Mouse (Mus musculus) hindbrain, embryonic 11.5 days (tissue): ENCODE measurements around the gene Aox2. TPM values are rescaled to one million over a fixed set of nuclear protein-coding genes. Genes with fewer than 3 reads are reported as not detected.

ENCODE experiments used
- ATAC-seq: fragments of 200-750 bp; cut with Nextera tagmentation; 2 replicates; pipeline ENCODE4 v1.8.0; 2017; ENCODE audit warnings: mild to moderate bottlenecking, moderate TSS enrichment, moderate library complexity; ENCODE audit not compliant: low FRiP score
- DNase-seq: peaks from one replicate; pipeline ENCODE4 v3.0.0-alpha.2; 2015; ENCODE audit warnings: low spot score
- H3K27ac ChIP-seq: fragments of 300-500 bp; sonication (generic); 2 replicates; pipeline ENCODE4 v1.5.1; 2014; ENCODE audit warnings: mild to moderate bottlenecking, low read depth, low read length
- H3K27me3 ChIP-seq: fragments of 300-500 bp; sonication (generic); 2 replicates; pipeline ENCODE4 v1.6.1; 2014; ENCODE audit warnings: mild to moderate bottlenecking, low read length, moderate library complexity, mixed read lengths; ENCODE audit not compliant: control insufficient read depth, insufficient read depth
- H3K36me3 ChIP-seq: fragments of 300-500 bp; sonication (generic); 2 replicates; pipeline ENCODE4 v1.6.1; 2014; ENCODE audit warnings: mild to moderate bottlenecking, low read length, moderate library complexity, mixed read lengths; ENCODE audit not compliant: control insufficient read depth, insufficient read depth
- H3K4me1 ChIP-seq: fragments of 300-500 bp; sonication (generic); replicated peaks from 2 replicates; pipeline ENCODE4 v1.6.1; 2014; ENCODE audit warnings: low read length, mixed read lengths; ENCODE audit not compliant: control insufficient read depth, insufficient read depth
- H3K4me2 ChIP-seq: fragments of 300-500 bp; sonication (generic); replicated peaks from 2 replicates; pipeline ENCODE4 v1.6.1; 2014; ENCODE audit warnings: mild to moderate bottlenecking, low read depth, low read length
- H3K4me3 ChIP-seq: fragments of 300-500 bp; sonication (generic); 2 replicates; pipeline ENCODE4 v1.5.1; 2014; ENCODE audit warnings: low read depth, low read length
- H3K9ac ChIP-seq: fragments of 300-500 bp; sonication (generic); 2 replicates; pipeline ENCODE4 v1.6.1; 2014; ENCODE audit warnings: low read depth, low read length
- H3K9me3 ChIP-seq: fragments of 300-500 bp; sonication (generic); 2 replicates; pipeline ENCODE4 v1.6.1; 2016; ENCODE audit warnings: low read length; ENCODE audit not compliant: control insufficient read depth
- WGBS: fragments of 180-500 bp; shearing (Covaris S2); extraction: QIAGEN DNeasy Blood & Tissue Kit; methylation state at CpG from one replicate; pipeline ENCODE4 v1.1.7; 2014; 5-methylcytosine and 5-hydroxymethylcytosine counted together
- polyA plus RNA-seq: library from polyadenylated mRNA; unstranded; fragments of >200 nt; fragmentation: Nextera tagmentation; extraction: Ambion mirVana; gene quantifications from 2 replicates; pipeline ENCODE4 v1.2.1, GENCODE M21; 2014

The Aox2 gene
- 0.06 TPM in 1 of 2 replicates, not detected in the other for polyA plus RNA-seq

DNA sequence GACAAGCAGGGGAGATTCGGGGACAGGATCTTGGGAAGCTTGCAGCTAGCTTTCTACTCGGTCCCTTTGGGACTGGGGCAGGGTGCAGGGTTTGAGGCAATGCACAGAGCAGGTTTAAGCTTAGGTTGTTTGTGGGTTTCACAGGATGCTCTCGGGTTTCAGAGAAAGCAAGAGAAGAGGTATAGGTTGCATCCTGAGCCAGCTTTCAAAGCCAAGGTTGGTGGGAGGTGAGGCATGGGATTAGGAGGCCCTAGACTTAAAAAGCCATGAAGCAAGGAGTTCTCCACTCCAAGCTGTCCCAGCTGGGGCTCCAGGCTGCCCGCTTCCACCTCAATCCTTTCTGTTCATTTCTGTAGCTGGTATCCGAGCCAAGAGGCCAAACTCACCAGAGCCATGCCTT lies at the start of gene Aox2:
TSS of gene Aox2 (plus strand) at position 301 of the 400 bp plus-strand sequence.
- Histone ChIP-seq H3K9ac (no peak within 1 kb of the TSS), H3K27me3 (no peaks in the 10 kb centered on the region), H3K27ac (no peak within 1 kb of the TSS), H3K4me2 (no peak within 1 kb of the TSS), H3K36me3 (no peaks in the 10 kb centered on the region), H3K9me3 (no peaks in the 10 kb centered on the region), H3K4me1 (no peaks in the 10 kb centered on the region), H3K4me3 (no peak within 1 kb of the TSS)
- ATAC-seq (no peak), DNase-seq (no peak)
- 72% methylated on average over 5 of the region's 5 CpGs for WGBS

DNA sequence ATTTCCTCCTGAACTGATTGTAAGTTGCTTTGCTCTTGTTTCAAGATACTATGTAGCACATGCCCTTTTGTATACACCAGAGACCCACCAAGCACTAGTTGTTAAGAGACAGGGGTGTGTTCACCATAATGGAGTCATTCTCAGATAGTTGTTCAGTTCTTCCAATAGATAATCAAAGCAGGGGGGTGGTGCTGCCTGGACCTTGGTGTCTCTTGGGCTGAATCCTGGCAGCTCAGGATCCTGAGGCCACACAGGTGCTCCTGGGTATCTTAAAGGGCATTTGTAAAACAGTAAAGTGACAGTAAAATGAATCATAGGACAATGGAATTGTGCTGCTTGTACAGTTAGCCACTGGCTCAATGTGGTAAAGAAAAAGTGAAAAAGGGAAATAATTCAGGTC lies 49.2 kb upstream of the Aox2 start:
- Histone ChIP-seq H3K36me3 (no peaks in the 10 kb centered on the region), H3K27ac (no peak overlapping the region), H3K4me2 (no peak overlapping the region), H3K27me3 (no peaks in the 10 kb centered on the region), H3K4me1 (no peaks in the 10 kb centered on the region), H3K9me3 (no peaks in the 10 kb centered on the region), H3K9ac (no peak overlapping the region), H3K4me3 (no peak overlapping the region)
- DNase-seq (no peak), ATAC-seq (no peak)

DNA sequence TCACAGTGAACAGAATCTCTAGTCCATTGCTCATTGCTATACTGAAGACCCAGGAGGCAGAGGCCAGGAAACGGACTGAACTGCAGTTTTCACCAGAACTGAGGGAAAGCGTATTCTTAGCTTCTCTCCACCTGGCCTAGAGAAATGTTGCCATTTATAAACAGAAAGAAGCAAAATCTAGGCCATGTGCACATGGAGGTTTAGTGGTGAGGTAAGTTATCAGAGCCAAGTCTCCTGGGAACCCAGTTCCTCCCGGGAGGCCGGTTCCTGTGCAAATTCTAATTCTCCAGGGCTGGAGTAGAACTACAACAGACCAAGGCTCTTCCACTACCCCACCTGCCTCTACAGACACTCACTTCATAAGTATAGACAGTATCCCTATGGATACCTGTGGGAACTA lies 48.4 kb upstream of the Aox2 start:
- no peaks in the 10 kb centered on the region for H3K27me3 ChIP-seq
- H3K4me2 ChIP-seq, result no peak overlapping the region
- no peak for ATAC-seq
- no peak overlapping the region for H3K4me3 ChIP-seq
- WGBS, result 88% methylated on average over 4 of the region's 4 CpGs
- no peaks in the 10 kb centered on the region for H3K4me1 ChIP-seq
- DNase-seq, result no peak
- no peaks in the 10 kb centered on the region for H3K9me3 ChIP-seq
- no peaks in the 10 kb centered on the region for H3K36me3 ChIP-seq
- no peak overlapping the region for H3K9ac ChIP-seq
- H3K27ac ChIP-seq, result no peak overlapping the region

DNA sequence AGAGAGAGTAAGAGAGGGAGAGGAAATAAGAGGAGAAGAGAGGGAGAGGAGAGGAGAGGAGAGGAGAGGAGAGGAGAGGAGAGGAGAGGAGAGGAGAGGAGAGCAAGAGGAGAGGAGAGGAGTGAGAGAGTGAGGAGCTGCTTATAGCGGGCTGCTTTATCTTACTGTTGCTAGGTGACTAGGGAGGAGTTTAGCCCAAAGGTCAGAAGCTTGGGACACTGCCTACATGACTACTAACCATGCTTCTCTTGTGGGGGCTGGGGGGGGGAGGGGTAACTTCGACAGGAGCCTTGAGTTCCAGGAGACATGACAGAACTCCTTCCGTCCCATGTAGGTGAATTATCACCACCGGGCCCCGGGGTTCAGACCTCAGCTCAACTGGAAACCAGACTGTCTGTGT lies 47.6 kb upstream of the Aox2 start:
- H3K27me3 ChIP-seq, result no peaks in the 10 kb centered on the region
- no peak overlapping the region for H3K4me2 ChIP-seq
- H3K9me3 ChIP-seq, result no peaks in the 10 kb centered on the region
- no peak for DNase-seq
- H3K4me3 ChIP-seq, result no peak overlapping the region
- no peak overlapping the region for H3K9ac ChIP-seq
- no peaks in the 10 kb centered on the region for H3K4me1 ChIP-seq
- H3K36me3 ChIP-seq, result no peaks in the 10 kb centered on the region
- 67% methylated on average over 5 of the region's 5 CpGs for WGBS
- no peak for ATAC-seq
- no peak overlapping the region for H3K27ac ChIP-seq

DNA sequence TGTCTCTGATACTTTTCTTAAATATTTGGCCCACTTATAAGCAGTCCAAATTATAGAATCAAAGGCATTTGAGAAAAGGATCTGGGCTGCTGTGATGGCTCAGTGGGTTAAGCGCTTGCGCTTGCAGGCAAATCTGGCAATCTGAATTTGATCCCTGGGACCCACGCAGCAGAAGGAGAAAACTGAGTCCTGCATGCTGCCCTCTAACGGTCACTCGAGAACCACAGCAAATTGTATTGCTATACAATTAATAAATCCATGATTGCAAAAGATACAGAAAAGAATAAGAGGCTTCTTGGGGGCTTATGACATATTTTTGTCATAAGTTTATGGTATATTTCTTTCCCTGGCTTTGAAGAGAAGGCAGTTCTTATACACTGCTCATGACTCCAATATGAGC lies 42.7 kb upstream of the Aox2 start:
- ATAC-seq (no peak), DNase-seq (no peak)
- H3K9ac ChIP-seq, result no peak overlapping the region
- no peak overlapping the region for H3K4me2 ChIP-seq
- no peak overlapping the region for H3K27ac ChIP-seq
- no peaks in the 10 kb centered on the region for H3K9me3 ChIP-seq
- no peaks in the 10 kb centered on the region for H3K27me3 ChIP-seq
- H3K4me3 ChIP-seq, result no peak overlapping the region
- H3K36me3 ChIP-seq, result no peaks in the 10 kb centered on the region
- no peaks in the 10 kb centered on the region for H3K4me1 ChIP-seq
- 50% methylated on average over 5 of the region's 5 CpGs for WGBS

DNA sequence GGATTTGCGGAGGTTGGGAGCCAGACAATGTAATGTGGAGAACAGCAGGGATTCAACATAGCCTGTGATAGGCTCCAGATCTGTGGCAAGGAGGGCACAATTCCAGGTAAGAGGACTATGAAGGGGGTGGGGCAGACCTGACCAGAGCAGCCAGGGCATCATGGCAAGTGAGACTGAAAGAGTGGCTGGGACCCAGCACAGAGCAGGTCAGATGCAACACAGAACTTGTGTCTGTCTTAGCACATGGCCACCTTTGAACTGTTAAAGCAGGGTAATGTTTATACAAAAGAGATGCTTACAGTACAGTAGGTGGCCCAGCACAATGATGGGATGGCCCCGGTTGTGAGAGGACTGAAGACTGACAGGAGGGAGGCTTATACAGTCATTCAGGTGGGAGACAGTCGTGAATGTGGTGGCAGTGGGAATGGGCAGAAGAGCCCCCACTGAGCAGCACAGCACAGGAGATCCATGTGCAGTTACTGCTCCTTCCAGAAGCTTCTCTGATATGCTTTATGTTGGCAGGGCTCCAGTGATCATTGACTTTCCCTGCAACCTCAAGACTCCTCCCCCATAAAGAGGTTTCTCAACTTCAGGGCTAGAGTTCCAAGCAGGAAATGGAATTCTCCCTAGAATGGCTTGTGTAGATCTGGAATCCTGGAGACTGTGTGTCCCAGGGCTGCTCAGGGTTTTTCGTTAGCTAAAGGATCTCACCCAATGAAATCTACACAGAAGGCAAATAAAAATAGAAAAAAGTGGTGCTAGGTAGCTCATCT lies 40.4 kb upstream of the Aox2 start:
- H3K27ac ChIP-seq, result no peak overlapping the region
- ATAC-seq, result no peak
- H3K4me1 ChIP-seq, result no peaks in the 10 kb centered on the region
- no peaks in the 10 kb centered on the region for H3K36me3 ChIP-seq
- H3K9me3 ChIP-seq, result no peaks in the 10 kb centered on the region
- H3K27me3 ChIP-seq, result no peaks in the 10 kb centered on the region
- no peak for DNase-seq
- no peak overlapping the region for H3K4me3 ChIP-seq
- H3K4me2 ChIP-seq, result no peak overlapping the region
- H3K9ac ChIP-seq, result no peak overlapping the region
- WGBS, result 81% methylated on average over 4 of the region's 4 CpGs

DNA sequence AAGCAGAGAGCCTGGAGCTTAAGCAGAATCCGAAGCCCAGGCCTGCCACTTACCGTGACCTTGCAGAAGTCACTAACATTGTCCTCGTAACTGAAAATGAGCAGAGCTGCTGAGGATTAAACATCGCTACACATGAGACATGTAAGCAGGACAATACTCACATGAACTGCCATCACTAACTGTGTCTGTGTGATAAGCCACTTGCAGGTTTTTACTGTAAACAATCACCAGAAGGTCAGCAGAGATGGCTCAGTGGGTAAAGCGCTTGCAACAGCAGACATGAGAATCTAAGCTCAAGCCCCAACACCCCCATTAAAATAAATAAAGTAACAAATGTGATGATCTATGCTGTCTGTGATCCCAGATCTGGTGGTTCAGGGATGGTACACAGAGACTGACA lies 39.7 kb upstream of the Aox2 start:
- no peak overlapping the region for H3K4me3 ChIP-seq
- no peak overlapping the region for H3K9ac ChIP-seq
- DNase-seq (no peak), ATAC-seq (no peak)
- H3K27ac ChIP-seq, result no peak overlapping the region
- H3K27me3 ChIP-seq, result no peaks in the 10 kb centered on the region
- WGBS, result 92% methylated on average over 5 of the region's 5 CpGs
- H3K4me2 ChIP-seq, result no peak overlapping the region
- no peaks in the 10 kb centered on the region for H3K36me3 ChIP-seq
- H3K4me1 ChIP-seq, result no peaks in the 10 kb centered on the region
- H3K9me3 ChIP-seq, result no peaks in the 10 kb centered on the region

DNA sequence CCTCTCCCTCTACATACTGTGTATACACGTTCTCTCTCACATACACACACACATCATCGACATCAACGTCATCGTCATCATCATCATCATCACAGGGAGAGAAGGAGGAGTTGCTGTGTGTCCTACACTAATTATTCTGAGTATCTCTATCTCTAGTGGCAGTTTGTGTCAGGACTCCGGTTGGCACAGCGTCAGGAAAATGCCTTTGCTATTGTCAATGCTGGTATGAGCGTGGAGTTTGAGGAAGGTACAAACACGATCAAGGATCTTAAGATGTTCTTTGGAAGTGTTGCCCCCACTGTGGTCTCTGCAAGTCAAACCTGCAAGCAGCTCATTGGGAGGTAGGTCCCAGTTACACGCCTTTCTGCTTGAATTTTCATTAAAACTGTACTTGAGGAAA lies 39.2 kb upstream of the Aox2 start:
- no peak overlapping the region for H3K27ac ChIP-seq
- DNase-seq (no peak), ATAC-seq (no peak)
- H3K4me1 ChIP-seq, result no peaks in the 10 kb centered on the region
- WGBS, result 91% methylated on average over 9 of the region's 9 CpGs
- no peaks in the 10 kb centered on the region for H3K36me3 ChIP-seq
- no peaks in the 10 kb centered on the region for H3K27me3 ChIP-seq
- H3K9me3 ChIP-seq, result no peaks in the 10 kb centered on the region
- H3K9ac ChIP-seq, result no peak overlapping the region
- H3K4me2 ChIP-seq, result no peak overlapping the region
- no peak overlapping the region for H3K4me3 ChIP-seq

DNA sequence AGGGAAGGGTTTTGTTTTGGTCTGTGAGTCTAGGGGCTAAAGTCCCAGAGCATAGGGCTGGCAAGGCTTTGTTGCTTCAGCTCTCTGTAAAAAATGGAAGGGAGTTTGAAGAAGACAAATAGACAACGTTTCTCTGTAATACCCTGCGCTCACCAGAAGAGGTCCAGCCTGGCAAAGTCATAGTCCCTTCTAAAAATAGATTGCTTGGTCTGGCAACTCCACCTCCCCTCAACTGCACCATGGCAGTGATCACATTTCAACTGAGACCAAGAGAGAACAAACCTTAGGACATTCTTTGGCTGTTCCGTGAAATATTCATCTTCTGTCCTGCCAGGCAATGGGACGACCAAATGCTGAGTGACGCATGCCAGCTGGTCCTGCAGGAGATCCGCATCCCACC lies 37.8 kb upstream of the Aox2 start:
- no peak for DNase-seq

More for the DNA sequence above, 37.8 kb upstream of the Aox2 start:
- Histone ChIP-seq H3K27ac (no peak overlapping the region), H3K36me3 (no peaks in the 10 kb centered on the region), H3K9me3 (no peaks in the 10 kb centered on the region), H3K9ac (no peak overlapping the region), H3K4me2 (no peak overlapping the region), H3K4me3 (no peak overlapping the region), H3K27me3 (no peaks in the 10 kb centered on the region), H3K4me1 (no peaks in the 10 kb centered on the region)
- 75% methylated on average over 6 of the region's 6 CpGs for WGBS
- no peak for ATAC-seq
